Mouse (Mus musculus): Measurements from ENCODE around the gene Csnk1g2.

The Csnk1g2 gene

GRCm38 (mm10) chr10:80680260-80680696 is 57.6 kb downstream of the Csnk1g2 start:
- no peak for DNase-seq (ENCODE audit: low read depth)

GRCm38 (mm10) chr10:80682003-80682402 is 59.4 kb downstream of the Csnk1g2 start:
- no peak for DNase-seq (ENCODE audit: low read depth)

GRCm38 (mm10) chr10:80683647-80684046 is 61.0 kb downstream of the Csnk1g2 start:
- DNase-seq (ENCODE audit: low read depth): no peak

GRCm38 (mm10) chr10:80684214-80684613 is 61.6 kb downstream of the Csnk1g2 start:
- DNase-seq (ENCODE audit: low read depth): peak; percentile 78

GRCm38 (mm10) chr10:80684984-80685383 is 62.3 kb downstream of the Csnk1g2 start:
- no peak for DNase-seq (ENCODE audit: low read depth)

- no peak for DNase-seq (ENCODE audit: low read depth)
Observed at GRCm38 (mm10) chr10:80686617-80687016, 64.0 kb downstream of the Csnk1g2 start.

GRCm38 (mm10) chr10:80687850-80688249 is 65.2 kb downstream of the Csnk1g2 start:
- DNase-seq (ENCODE audit: low read depth): peak; percentile 80

All from 416B (cell line).